Mouse (Mus musculus) left cerebral cortex, adult 11 months (tissue): ENCODE data around the gene Shb.

Experiments
- DNase-seq: peaks from one replicate; pipeline ENCODE4 v3.0.0; 2022; ENCODE audit warnings: low spot score

The Shb gene

DNA sequence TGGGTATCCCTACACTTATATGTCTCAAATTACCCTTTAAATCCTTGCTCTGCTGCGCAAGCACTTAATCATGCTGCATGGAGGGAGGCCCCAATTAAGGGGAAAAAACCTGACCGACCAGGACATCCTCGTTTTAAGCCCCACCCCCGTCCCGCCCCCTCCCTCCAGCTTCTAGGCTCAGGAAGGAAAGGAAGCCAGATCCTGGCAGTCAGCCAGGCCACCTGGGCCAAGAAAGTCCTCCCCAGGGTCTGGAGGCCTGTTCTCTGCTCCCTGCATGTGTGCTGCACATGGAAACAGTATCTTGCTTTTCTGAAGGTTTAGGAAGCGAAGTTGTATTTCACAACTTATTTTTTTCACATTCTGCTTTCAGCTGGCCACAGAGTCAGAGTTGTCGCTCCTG is at the start of gene Shb:
TSS of gene Shb (minus strand) at position 96 of the 400 bp plus-strand sequence.
- no peak for DNase-seq

DNA sequence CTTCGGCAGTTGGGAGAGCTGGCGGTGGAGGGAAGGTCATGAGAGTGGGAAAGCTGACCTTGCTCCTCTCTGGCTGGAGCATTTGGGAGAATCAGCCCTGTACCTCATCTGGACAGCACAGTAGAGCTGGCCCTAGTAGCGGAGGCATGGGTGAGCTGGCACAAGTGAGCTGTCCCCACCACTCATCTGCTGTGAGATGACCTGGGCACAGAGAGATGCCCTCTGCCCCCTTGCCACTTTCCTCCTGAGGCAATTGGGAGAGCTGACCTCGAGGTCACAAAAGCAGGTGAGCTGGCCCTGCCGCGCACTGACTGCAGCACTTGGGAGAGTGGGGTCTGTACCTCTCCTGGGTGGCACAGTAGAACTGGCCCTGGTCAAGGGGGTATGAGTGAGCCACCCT is 48.8 kb upstream of the Shb start:
- DNase-seq = no peak

DNA sequence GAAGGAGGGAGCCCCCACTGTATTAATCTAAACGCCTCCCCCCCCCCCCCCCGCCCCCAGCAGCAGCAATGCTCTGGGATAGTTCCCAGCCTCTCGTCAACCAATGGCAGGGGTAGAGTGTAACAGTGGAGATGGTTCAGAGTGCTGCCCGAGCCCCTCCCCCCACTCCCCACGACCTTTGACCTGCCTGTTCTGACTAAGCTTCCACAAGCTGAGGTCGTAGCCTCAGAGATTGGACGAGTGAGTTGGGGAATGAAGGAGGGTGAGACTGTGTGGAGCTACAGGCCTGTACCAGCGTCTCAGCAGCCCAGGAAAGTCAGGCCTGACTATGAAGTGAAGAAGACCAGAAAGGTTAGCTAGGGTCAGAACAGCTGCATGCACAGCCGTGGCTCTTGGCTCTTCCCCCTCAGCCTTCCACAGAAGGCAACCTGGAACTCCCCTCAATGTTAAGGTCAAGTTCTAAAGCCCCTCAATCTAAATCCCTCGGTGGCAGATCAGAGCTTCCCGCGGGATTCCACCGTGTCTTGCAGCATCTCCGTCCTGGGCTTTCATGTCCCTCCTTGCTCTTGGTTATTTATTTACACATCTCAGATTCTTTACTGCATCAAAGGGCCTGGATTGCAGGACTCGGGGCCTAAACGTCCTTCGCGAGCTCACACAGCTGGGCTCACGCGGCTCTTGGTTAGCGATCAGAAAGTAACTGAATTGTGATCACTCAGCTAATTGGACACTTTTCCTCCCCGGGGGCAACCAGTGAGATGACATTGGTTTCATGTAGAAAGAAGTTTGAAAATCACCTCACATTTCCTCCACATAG is 46.5 kb upstream of the Shb start:
- DNase-seq = no peak

DNA sequence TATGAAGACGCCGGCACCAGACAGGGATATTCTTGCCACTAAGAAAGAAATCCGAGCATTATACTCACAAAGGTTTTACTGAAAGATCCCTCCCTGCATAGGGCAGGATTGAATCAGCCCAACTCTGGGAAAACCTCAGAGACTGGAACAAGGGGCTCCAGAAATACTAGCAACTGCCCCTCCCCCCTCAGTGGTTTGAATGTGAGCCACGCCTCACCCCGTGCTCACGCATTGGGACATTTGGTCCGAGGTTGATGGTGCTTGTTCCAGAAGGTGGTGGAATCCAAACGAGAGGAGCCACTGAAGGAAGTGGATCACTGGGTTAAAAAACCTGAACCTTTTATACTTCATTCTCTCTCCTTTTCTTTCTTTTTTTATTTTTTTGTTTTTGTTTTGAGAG is 45.4 kb upstream of the Shb start:
- DNase-seq = no peak

DNA sequence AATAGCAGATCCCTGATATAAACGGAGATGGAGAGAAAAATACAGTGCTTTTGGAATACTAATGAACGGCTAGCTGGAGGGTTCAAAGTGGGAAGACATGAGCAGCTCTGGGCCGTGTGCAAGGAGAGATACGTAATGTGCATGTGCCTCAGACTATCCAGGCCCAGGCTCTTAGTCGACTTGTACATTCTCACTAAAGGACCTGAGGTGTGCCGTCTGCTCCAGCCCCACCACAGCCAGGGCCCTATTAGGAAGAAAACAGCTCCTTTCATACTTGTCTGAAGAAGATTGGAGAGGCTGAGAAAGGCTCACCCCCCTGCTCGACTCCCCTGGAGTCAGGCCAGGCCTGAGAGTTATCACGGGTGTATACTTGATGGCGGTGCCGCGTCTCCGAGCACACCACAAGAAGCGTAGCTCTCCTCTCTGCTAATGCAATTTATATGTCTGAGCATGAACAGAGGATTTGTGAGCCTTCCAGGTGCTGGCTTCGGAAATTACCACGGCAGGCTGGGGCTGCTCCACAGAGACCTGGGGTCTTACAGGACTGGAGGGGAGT is 42.4 kb upstream of the Shb start:
- no peak for DNase-seq

DNA sequence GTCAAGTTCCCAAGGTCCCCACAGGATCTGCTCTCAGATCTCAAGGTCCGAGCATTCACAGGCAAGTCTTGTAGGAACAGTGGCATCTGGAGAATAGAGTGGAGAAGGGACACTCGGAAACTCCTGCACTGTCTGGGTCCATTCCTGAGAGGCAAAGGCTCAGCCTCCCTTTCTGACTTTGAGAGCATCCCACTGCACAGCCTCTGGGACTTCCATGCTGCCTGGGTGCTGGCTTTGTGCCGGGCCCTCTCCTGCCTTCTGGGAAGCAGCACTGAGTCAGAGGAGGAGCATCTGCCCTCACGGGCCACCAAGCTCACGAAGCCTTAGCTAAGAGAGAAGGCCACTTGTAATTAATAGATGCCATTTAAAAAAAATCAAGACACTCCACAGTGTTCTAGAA is 37.3 kb upstream of the Shb start:
- no peak for DNase-seq

DNA sequence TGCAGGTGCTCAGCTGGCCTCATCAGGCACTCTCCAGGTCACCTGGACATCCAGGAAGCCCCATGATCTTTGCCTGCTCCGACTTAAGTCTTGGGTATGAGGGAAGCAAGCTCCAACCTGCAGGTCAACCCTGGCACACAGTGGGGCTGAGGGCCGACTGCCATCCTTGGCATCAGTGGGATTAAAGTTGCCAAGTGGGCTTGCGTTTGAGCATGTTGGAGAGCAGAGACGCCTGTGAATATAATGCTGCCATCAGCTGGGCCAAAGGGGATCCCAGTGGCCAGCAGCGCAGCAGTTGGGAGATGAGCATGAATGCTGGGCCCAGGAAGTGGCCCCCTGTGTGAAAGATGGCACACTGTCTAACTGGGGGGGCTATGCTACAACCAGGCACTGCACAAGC is 25.9 kb upstream of the Shb start:
- DNase-seq = no peak

DNA sequence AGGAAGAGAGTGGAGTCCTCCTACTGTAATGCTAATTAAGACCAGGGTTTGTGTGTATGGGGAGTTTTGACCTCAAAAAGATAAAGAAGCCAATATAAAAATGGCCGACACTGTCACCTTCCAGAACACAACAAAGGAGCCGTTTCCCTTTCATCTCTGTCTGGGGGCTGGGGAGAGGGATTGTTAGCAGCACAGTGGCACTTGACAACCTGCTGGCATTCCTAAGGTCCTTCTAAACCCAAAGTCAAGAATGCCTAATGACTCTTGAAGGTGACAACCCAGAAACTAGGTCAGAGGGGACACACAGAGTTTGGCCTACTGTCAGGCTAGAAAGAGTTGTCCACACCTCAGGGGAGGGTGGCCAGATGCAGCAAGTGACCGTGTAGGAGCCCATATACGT is 20.3 kb upstream of the Shb start:
- DNase-seq = no peak

DNA sequence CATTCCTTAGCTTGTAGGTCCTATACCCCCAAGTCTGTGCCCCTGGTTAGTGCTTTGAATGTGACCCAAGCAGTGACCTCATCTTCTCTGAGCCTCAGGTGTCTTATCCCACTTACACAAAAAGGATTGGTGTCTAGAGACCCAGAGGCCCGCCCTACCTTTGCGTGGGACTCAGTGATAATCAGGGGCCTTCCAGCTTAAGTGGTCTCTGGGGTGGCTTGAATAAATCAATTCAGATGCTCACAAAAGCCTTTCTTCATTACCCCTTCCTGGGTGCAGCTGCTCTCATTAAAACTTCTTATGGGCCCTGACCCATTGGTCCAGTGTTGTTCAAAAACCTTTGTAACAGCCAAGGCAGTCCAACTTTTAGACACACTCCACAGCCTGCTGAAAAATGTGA is 18.7 kb upstream of the Shb start:
- DNase-seq = no peak

DNA sequence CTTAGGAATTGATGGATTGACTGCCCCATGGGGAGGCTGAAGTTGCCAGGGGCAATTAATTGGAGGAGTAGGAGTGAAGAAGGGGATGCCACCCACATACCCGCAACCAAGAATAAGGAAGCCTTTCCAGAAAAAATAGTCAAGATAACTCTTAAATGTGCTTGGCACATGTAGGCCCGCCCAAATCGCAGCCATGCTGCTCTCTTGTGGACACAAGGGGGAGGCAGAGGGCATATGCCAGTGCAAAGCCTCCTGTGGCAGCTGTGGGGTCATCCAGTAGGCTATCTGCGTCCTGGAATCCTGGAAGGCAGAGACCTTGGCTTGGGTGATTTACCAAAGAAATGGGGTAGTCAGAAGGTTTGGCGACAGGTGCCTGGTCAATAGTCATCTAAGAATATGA is 17.2 kb upstream of the Shb start:
- DNase-seq = no peak

DNA sequence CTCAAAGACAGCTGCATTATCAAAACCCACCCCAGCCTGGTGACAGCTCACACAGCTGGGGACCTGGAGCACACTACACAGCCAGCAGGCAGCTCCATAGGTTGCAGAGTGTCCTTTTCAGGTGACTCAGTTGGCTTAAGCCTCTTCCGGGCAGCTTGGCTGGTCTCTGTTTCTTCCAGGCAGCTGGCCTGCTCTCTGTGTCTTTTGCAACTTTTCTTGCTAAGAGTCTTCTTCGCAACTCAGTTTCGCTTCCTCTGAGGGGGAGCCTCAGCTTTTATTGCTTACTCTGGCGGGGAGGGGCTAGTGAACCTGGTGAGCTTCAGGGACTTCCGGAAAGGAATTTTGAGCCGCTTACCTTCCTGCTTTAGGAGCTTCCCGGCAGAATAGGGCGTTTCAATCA is 13.6 kb upstream of the Shb start:
- no peak for DNase-seq

DNA sequence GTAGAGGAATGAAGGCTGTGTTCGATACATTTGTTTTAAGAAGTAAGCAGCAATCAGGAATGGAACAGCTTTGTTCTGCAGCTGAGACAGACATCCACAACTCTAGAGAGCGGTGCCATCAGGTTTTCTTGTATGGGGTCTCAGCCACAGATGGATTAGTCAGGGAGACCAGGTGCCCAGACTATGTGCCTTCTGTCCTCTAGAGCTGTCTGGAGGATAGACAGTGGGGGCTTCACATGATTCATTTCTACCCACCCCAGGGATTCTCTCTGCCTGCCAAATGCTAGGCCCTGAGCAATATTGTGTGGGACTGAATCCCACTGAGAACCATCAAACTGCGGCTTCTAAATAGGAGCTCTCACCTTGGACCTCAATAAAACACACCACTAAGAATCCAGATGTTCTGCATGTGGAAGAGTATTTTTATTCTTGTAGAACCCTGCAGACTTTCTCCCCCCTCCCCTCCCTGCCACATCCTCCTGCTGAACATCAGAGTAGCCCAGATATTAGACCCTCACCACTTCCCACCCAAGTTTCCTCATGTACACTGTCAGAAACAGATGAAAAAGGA is 11.3 kb upstream of the Shb start:
- no peak for DNase-seq

DNA sequence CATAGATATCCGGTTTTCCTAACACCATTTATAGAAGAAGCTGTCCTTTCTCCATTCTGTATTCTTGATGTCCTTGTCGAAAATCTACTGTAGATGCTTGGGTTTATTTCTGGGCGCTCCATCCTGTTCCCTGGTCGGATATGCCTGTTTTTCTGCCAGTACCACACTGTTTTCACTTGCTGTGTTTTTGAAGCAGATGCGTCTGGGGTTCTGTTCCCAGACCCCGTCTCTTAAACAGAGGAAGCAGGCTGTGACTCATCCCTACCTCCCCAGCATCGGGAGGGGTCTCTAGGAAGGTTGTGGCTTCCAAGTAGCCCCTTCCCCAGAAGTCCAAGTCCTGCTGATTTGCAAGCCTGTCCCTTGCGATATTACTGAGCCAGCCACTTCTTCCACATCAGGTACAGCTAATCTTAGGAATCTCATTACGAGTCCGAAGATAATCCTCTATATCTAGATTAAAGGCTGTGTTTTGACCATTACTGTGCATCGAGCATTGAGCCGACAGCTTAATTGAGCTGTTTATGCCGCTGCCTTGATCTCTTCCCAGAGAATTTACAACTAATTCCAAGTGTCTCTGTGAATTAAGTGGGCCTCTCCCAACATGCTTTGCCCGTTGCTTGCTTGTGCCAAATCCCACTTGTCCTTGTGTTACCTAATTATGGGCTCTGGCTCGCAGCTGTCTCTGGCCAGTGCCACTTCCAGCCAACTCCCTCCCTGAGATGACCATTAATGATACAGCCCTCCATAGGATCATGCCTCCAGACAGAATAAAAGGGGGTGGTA is 8.1 kb upstream of the Shb start:
- DNase-seq = no peak

DNA sequence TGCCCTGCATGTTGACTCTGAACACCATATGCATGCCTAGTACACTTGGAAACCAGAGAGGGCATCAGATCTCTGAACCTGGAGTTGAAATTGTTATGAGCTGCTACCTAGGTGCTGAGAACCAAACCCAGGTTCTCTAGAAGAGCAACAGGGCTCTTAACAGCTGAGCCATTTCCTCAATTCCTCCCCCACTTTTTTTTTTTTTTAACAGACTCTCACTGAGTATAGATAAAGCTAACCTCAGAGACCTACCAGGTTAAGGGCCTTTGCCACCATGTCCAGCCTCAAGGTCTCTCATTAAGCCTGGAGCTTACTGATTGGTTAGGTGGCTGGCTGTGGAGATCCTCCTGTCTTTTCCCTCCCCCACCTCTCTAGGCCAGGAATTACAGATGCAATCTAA is 6.9 kb upstream of the Shb start:
- no peak for DNase-seq

DNA sequence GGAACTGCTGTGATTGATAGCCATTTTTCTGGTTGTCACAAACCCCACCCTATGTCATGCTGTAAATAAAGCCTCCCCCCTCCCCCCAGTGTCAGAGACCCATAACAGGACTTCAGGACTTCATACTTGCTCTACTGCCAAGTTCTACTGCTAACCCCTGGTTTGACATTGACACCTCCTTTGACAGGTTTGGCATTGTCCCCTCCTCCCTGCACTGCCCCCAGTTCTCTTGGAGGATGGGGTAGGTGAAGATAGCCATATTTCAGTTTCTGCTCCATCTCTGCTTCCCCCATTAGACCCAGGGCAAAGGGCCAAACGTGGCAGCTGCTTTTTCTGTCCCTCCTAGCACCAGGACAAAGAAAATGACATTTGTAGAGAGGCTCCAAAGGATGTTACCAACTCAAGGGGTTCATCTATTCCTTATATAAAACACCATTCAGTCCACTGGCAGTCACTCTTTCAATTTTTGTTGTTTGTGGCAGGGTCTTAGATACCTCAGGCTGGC is 1.2 kb upstream of the Shb start:
- DNase-seq = no peak

DNA sequence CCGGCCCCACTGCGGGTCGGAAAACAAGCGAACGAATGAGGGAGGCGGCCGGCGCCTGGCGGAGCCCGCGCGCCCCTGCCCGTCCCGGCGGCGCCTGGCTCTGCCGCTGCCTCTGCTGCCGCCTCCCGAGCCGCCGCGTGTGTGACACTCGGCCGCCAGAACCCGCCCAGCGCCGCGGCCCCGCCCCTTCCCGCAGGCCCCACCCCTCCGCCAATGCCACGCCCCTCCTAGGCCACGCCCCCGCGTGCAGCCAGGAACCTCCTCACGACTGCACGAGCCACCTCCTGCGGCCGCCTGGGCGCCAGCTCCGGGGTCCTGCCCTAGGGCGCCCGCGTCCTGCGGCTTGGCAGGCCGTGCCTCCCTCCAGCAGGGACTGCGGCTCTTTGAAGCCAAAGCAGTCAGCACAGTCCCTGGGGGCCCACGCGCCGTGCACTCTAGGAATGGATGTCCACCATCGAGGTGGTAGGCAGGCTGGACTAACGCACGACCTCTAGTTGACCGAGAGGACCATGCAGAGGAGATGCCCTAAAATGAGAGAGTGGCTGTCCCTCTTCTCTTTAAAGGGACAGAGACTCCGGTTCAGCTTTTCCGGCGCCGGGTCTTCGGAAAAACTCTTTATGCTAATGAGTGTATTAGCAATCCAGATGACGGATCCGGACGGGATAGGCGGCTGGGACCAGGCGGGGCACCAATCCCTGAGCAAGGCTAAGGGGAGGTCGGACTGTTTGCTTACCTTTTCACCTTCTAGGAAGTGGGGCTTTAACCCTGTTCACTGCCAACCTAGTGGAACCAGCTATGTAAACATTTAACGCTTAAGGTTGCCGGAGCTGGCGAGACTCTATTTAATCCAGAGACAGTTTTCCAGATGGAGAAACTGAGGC is 1.4 kb downstream of the Shb start:
- peak; percentile 77 for DNase-seq

DNA sequence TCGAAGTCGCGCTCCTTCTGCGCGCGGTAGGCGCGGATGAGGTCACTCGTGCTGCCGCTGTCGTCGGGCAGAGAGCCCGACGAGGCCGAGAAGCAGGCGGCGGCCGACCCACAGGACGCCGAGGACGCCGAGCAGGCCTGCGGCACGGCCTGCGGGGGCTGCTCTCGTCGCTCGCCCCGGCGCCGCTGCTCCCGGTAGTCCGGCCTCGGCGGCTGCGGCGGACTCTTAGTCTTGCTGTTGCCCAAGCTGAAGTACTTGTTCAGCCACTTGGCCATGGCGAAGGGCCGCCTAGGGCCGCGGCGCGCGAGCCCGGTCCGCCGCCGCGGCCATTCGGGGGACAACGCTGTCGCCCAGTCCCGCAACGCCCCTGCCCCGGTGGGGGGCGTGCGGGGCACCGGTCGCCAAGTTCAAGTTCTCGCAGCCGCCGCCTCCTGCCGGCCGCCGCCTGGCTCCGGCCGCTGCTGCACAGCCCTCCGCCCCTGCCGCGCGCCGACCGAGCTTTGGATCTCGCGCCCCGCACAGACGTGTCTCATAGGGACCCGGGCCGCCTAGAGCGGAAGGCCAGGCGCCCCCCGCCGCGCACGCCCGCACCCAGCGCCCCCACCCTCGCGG is 2.2 kb downstream of the Shb start:
- no peak for DNase-seq

DNA sequence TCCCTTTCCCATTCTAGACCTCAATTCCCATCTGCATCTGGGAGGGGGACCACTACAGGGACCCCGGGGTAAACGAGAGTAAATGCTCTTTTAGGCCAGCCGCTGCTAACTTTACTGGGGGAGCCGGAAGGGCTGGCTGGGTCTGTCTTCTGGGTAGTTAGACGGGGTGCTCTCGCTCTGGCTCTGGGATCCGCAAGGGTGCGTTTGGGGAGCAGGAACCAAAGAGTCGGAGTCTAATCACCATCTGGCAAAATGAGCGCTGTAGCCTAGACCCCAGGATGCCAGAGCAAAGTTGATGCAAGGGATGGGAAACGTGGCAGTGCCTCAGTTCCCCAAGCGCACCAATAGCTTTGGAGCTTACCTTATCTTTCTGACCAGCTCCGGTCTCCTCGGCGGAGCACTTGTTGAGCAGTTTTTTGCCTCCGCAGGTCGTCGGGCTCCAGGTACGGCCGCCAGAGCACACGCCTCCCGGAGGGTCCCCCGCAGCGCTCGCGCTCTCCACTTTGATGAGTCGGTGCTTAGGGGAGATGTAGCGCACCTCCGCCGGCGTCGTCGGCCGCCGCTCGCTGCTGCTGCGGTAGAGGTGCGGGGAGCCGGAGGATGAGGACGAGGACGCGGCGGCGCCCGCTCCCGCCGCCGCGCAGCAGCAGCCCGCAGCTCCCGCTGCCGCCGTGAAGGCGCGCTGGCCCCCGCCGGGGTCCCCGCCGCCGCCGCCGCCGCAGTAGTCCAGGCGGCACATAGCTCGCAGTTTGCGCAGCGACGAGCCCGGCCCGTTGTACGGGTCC is 2.9 kb downstream of the Shb start:
- no peak for DNase-seq

DNA sequence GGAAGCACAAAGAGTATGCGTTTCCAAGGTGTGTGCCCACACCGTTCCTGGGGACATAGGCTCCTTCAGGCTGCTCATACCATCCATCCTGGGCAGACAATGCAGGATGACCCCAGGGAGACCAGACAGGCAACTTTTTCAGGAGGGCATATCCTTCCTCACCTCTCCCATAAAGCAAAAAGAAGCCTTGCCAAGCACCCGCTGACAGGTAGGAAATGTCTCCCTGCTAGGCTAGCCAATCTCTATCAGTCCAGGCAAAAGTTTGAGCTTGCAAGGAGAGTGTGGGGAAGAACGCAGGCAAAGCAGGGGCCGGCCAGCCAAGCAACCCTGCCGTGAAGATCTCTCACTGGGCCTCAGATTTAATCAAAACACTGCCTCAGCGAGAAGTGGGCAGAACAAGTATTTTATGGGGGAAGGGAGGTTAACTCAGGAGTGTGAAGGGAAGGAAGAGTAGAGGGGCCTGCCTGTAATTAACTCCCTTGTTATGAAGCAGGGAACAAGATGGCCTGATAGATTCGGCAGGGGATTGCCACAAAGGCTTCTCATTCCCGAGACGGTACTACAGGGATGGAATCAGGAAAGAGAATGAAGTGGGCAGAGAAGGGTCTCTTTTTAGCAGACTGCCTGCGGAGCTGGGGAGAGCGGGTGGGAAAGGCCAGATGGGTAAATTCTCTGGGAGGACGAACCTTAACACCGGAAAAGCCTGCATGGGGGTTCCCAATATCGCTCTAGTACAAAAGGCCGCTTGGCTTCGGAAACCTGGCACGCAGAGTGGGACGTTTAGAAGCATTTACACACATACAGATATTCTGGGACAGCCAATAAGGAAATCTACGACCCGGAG is 3.7 kb downstream of the Shb start:
- DNase-seq = no peak
